Mouse (Mus musculus): ENCODE data around the gene Evi5.

Gene Evi5

GRCm38 (mm10) chr5:107798290-107798689 lies 76.6 kb downstream of the Evi5 start:
- DNase-seq, result no peak

GRCm38 (mm10) chr5:107793927-107794326 lies 81.0 kb downstream of the Evi5 start:
- DNase-seq, result no peak

DNA sequence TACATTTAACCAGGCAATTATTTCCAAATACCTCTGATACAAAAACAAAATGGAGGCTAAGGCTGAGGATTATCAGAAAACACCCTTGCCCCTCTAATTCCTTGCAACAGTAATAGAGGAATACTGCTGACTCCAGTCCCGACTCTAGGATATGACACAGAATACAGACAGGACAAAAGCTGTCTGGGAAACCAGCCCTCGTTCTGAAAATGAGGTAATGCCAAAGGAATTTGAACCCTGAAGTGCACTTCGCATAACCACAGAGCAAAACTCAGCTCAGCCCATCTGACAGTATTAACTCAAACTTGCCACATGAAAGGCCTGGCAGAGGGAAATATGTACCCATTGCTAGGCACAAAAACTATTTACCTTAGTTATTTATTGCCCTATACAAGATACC lies 81.6 kb downstream of the Evi5 start:
- DNase-seq, result no peak

DNA sequence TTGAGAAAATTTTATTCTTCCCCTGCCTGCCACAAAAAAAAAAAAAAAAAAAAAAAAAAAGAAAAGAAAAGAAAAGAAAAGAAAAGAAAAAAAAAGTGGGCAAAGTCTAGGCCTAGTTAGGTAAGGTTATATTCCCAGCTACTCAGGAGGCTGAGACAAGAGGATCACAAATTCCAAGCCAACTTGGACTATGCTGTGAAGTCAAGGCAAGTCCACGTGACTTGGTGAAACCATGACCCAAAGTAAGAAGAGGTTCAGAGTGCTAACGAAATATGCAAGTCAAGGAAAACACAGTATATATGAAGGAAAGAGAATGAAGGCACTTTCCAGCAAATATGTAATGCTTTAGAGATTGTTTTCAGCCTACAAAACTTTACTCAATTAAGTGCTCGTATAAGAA lies 82.4 kb downstream of the Evi5 start:
- DNase-seq, result no peak

DNA sequence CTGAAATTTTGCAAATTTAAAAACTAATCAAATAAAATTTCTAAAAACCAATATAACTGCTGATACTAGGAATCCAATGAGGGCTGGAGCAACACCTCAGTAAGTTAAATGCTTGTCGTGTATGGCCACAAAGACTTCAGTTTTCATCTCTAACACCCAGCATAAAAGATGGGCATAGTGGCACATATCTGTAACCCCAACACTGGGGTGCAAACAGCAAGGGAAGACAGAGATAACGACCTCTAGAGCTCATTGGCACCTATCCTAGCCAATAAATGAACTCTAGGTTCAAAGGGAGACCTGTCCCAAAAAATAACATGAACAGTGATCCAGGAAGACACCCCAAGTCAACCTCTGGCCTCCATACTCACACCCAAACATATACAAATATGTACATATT lies 82.9 kb downstream of the Evi5 start:
- no peak for DNase-seq

GRCm38 (mm10) chr5:107789492-107789891 lies 85.4 kb downstream of the Evi5 start:
- DNase-seq, result peak; percentile 58

DNA sequence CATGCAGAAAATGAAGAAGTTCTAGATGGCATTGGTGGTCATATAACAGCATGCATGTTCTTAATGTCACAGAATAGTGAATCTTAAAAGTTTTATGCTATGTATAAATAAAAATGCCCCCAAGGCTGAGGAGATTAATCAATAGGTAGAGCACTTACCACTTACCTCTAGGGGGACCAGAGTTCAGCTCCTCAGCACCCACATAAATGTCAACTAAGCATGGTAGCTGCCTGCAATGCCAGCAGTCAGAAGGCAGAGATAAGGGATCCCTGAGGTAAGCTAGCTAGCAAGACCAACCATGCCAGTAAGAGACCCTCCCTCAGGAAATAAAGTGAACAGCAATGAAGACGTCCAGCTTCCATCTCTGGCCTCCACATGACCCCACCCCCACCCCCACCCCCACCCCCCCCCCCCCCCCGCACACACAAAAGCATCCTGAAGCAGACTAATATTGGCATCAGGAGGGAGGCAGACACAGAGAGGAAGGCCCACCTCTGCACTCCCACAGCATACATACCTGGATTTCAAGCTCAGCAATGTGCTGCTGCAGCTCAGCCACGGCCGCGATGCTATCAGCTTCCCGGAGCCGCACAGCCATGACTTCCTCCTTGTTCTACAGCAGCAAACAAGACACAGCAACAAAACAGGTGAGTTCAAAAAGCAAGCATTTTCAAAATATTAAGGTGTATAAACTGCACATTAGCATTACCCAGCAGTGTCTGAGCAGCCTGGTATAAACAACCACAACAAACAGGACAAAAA lies 87.0 kb downstream of the Evi5 start:
- peak; percentile 44 for DNase-seq

GRCm38 (mm10) chr5:107782360-107782759 lies 92.5 kb downstream of the Evi5 start:
- no peak for DNase-seq

DNA sequence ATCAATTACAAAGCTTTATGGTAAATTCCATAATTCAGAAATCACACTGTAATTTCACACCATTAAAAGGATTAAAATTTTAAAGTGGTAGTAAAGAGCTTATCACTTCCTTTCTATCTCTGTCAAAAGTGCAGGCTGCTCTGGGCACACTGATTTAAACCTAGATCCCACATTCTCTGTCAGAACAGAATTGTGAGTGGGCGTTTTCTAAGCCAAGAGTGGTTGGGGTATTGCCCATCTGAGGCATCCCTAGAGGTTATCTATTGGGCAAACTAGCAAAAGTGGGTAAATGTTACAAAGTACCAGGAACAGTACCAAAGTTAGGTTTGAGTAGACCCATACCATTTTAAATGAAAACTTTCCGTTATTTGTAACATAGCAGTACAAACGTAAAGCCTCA lies 96.1 kb downstream of the Evi5 start:
- no peak for DNase-seq

GRCm38 (mm10) chr5:107777545-107777830 lies 97.4 kb downstream of the Evi5 start:
- DNase-seq, result no peak

DNA sequence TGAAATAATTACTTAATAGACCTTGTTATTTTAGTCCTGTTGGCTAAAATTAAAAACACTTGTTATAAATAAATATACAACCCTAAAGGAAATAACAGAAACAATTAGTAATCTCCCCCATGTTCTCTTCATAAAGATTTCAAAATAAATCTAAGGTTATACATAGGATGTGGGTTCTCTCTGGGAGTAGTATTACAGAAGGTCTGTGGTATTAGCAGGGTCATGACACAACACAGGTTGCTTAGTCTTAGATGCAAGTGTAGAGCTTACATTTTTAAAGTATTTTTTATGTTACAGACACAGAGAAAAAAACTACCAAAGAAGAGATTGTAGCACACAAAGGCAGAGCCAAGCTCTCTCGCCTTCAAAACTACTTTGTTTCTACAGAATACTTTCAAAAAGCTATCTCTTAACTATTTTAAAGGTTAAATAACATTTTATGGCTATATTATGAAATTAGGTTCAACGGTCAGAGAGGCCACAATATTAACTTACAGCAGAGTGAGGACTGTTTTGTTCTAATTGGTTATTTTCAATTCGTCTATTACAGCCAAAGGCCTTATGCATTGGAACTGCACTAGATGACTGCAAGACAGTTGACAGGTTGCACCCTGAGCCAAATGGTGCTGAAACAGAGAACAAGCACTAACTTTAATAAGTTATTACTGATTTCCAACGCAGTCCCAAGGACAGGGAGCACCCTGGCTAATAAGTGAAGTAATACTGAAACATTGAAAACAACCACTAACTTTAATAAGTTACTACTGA lies 97.9 kb downstream of the Evi5 start:
- DNase-seq, result no peak

DNA sequence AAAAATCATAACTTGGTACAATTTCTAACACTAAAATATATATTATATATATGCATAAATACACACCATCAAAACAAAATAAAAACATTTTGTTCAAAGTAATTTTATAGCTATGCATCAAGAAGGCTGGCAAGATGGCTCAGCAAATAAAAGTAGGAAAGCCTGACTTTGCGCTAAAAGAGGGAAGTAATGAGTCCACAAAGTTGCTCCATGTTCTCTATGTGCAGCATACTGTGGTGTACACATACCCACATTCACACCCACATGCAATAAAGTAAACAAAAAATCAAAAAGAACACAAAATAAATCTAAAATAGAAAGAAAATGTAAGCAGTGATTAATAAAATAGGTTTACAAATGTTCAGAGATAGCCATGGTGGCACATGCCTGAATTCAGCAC lies 99.0 kb downstream of the Evi5 start:
- DNase-seq, result no peak

DNA sequence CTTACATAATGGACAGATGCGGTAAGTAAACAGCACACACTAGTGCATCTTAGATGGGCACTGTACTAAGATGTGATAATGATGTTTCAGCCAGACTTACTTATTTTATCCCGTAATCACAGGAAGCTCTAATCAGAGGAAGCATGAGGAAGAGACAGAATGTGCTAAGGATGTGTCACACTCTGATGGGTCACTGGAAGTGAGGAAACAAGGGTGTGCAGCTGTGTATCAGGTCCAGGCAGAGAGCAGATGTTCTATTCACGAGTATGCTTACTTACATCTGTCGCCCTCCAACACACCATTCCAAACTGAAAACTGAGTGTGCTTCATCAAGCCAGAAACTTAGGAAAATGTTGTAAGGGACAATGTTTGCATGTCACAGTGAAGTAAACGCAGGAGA lies 102.9 kb downstream of the Evi5 start:
- no peak for DNase-seq

DNA sequence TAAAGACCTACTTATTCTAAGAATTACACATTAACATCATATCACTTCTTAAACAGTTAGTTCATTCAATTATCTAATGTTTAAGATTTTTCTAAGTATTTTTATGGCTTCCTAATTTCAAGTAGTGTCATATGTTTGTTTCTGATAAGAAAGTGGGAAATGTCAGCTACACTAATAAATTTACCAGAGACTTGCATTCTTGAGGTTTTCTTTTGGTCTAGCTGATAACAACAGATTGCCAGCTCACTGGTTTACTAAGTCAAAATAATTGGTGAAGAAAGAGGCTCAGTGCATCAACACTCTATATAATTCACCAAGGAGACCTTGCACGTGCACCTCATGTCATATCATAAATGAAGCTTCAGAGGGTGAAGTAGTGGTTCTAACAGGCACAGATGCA lies 106.7 kb downstream of the Evi5 start:
- no peak for DNase-seq

DNA sequence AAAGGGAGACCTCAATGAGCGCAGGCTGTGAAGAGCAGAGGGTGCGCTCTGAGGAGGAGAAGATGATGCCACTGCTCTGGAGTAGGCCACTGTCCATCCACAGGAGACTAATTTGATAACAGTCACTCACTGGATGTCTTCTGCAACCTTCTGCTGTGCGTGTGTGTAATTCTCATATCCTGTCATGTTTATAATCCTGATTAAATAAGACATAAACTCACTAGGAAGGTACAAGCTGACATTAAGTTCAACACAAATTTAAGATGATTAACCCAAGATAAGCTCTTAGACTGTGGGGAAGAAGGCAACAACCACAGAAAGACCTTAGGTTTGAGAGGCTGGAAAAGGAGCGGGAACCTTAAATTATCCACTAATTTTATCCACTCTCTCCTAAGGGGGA lies 109.0 kb downstream of the Evi5 start:
- DNase-seq, result no peak

GRCm38 (mm10) chr5:107764486-107764885 lies 110.4 kb downstream of the Evi5 start:
- no peak for DNase-seq

- DNase-seq, result no peak
Measured at GRCm38 (mm10) chr5:107763674-107764073, 111.2 kb downstream of the Evi5 start.

DNA sequence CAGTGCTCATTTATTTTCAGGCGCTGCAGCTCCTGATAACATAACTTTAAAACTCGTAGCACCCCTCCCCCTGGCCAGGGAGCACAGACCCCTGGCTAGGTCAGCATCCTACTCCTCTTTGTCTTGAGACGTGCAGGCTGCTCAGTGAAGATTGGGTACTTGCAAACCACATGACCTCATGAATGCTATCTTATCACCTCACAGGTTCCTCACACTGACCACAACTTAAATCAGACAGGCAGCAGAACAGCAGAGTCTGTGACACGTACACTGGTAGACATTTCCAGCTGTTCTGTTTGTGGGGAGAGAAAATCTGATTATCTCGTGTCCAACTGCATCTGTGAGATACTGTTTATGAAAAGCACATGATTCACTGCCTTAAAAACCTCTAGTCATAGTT lies 115.8 kb downstream of the Evi5 start:
- no peak for DNase-seq

GRCm38 (mm10) chr5:107756072-107756471 lies 118.8 kb downstream of the Evi5 start:
- DNase-seq, result no peak

- no peak for DNase-seq
Measured at GRCm38 (mm10) chr5:107754740-107755139, 120.2 kb downstream of the Evi5 start.

GRCm38 (mm10) chr5:107753656-107754055 lies 121.3 kb downstream of the Evi5 start:
- no peak for DNase-seq

DNA sequence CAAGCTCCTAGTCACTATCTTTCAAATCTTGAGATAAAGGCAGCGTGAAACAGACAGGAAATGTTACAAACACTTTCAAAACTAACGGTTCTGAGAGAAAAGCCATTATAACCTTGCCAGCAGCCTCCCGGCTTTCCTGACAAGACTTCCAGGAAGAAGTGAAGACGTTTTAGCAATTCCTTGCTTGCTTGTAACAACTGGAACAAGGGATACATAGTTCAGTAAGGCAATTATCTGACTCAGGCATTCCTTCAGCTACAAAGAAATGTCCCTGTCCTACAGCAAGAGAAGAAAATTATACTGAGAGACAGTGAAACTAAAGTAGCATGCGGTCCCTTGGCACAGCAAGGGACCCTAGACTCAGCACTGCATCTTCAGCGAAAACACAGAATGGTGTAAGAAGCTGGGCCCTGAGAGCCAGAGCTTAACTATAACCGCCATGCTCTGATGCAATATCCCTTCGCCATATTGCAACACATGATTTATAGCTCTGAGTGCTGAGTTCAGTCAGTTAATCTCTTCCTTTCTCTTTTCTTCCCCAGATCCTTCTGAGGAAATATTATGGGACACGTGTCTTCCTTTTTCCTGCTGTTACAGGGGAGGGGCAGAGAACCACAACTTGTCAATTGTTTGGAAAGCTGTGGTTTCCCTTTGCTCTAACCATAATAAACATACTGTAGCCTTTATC lies 125.5 kb downstream of the Evi5 start:
- no peak for DNase-seq

GRCm38 (mm10) chr5:107739023-107739422 lies 135.9 kb downstream of the Evi5 start:
- peak; percentile 78 for DNase-seq

GRCm38 (mm10) chr5:107738296-107738695 lies 136.6 kb downstream of the Evi5 start:
- peak; percentile 59 for DNase-seq

Data from thymus, postnatal 4 days (tissue).